Mouse (Mus musculus) liver, adult 10 weeks (tissue): ENCODE data around the gene Tgfbr3. TPM values are rescaled to one million over a fixed set of nuclear protein-coding genes. Genes with fewer than 3 reads are reported as not detected.

Source experiments
- polyA plus RNA-seq: library from polyadenylated mRNA; stranded (reverse); fragments of 350-450 nt; fragmentation: Illumina TruSeq; extraction: RNeasy Lipid Tissue Mini Kit (QIAGEN cat#74804); gene quantifications from one replicate; pipeline ENCODE4 v1.2.3, GENCODE M21; 2014; ENCODE audit warnings: low read depth, low replicate concordance

Tgfbr3 gene
- 5.0 TPM for polyA plus RNA-seq

GRCm38 (mm10) chr5:107289234-107289764, at the start of gene Tgfbr3:
Tgfbr3 (minus strand) TSS chr5:107289629.

GRCm38 (mm10) chr5:107330916-107331421, 41.5 kb upstream of the Tgfbr3 start, which contains the start of gene Brdt:
Brdt (plus strand) TSS chr5:107331159.

Other genes with a start within 250 kb of the Tgfbr3 start
- 2.8 TPM for gene Brdt, start 41.5 kb upstream of the Tgfbr3 start, polyA plus RNA-seq
- gene Ephx4, start 113.1 kb upstream of the Tgfbr3 start, polyA plus RNA-seq = not detected
- not detected for gene Lpcat2b, start 141.9 kb upstream of the Tgfbr3 start, polyA plus RNA-seq
- 4.2 TPM for gene Btbd8, start 148.4 kb upstream of the Tgfbr3 start, polyA plus RNA-seq
- gene Gm42669, start 218.0 kb upstream of the Tgfbr3 start, polyA plus RNA-seq = not detected
- gene 1700028K03Rik, start 245.1 kb upstream of the Tgfbr3 start, polyA plus RNA-seq = 0.64 TPM